Mouse (Mus musculus): ENCODE measurements around the gene Smc1a. TPM values are rescaled to one million over a fixed set of nuclear protein-coding genes. Genes with fewer than 3 reads are reported as not detected.
A peak's percentile ranks its signal among the peaks of the same experiment; 100 is the strongest.

The Smc1a gene
- polyA plus RNA-seq, 1 experiment, result 49.5 TPM

- H3K4me1 ChIP-seq (replicated peaks; ENCODE audit: control insufficient read depth, insufficient read depth, low read length), result no peaks in the 10 kb centered on the region
- H3K27ac ChIP-seq (ENCODE audit: control insufficient read depth, insufficient read depth, low read length), result no peak overlapping the region
- H3K36me3 ChIP-seq (ENCODE audit: control insufficient read depth, insufficient read depth, low read length), result no peaks in the 10 kb centered on the region
- no peak for DNase-seq
- 72% methylated on average over 1 of the region's 1 CpGs for WGBS
- TF ChIP-seq POLR2A (IDR thresholded peaks at IDR 0.05; ENCODE audit: control insufficient read depth, extremely low read depth, insufficient read depth, low read length, poor library complexity), result no peak
- H3K27me3 ChIP-seq (ENCODE audit: control insufficient read depth, insufficient read depth, low read length), result no peaks in the 10 kb centered on the region
- H3K4me3 ChIP-seq (ENCODE audit: control insufficient read depth, insufficient read depth, low read length), result no peak overlapping the region
Observed at GRCm38 (mm10) chrX:152007863-152008262, 8.4 kb upstream of the Smc1a start.

GRCm38 (mm10) chrX:152015752-152016150, 477 bp upstream of the Smc1a start:
- H3K4me1 ChIP-seq (replicated peaks; ENCODE audit: control insufficient read depth, insufficient read depth, low read length), result peaks cover 5% of the 10 kb centered on the region
- WGBS, result 2% methylated on average over 11 of the region's 11 CpGs
- no peak for DNase-seq
- H3K27me3 ChIP-seq (ENCODE audit: control insufficient read depth, insufficient read depth, low read length), result no peaks in the 10 kb centered on the region
- H3K4me3 ChIP-seq (ENCODE audit: control insufficient read depth, insufficient read depth, low read length), result peak overlapping the region; percentile 94
- no peak for TF ChIP-seq POLR2A (IDR thresholded peaks at IDR 0.05; ENCODE audit: control insufficient read depth, extremely low read depth, insufficient read depth, low read length, poor library complexity)
- TF ChIP-seq CTCF (IDR thresholded peaks at IDR 0.05; ENCODE audit: borderline replicate concordance, control insufficient read depth, extremely low read depth, insufficient read depth, low read length, poor library complexity), result no peak
- H3K27ac ChIP-seq (ENCODE audit: control insufficient read depth, insufficient read depth, low read length), result peak overlapping the region; percentile 84
- no peaks in the 10 kb centered on the region for H3K36me3 ChIP-seq (ENCODE audit: control insufficient read depth, insufficient read depth, low read length)

GRCm38 (mm10) chrX:152017186-152017585, 958 bp downstream of the Smc1a start:
- DNase-seq, result no peak
- Histone ChIP-seq H3K36me3 (ENCODE audit: control insufficient read depth, insufficient read depth, low read length) (no peaks in the 10 kb centered on the region), H3K4me1 (replicated peaks; ENCODE audit: control insufficient read depth, insufficient read depth, low read length) (peaks cover 5% of the 10 kb centered on the region), H3K27ac (ENCODE audit: control insufficient read depth, insufficient read depth, low read length) (peak overlapping the region; percentile 21; the same call in 1 of the 2 replicates), H3K4me3 (ENCODE audit: control insufficient read depth, insufficient read depth, low read length) (peak overlapping the region; percentile 94), H3K27me3 (ENCODE audit: control insufficient read depth, insufficient read depth, low read length) (no peaks in the 10 kb centered on the region)
- no peak for TF ChIP-seq CTCF (IDR thresholded peaks at IDR 0.05; ENCODE audit: borderline replicate concordance, control insufficient read depth, extremely low read depth, insufficient read depth, low read length, poor library complexity)
- no peak for TF ChIP-seq POLR2A (IDR thresholded peaks at IDR 0.05; ENCODE audit: control insufficient read depth, extremely low read depth, insufficient read depth, low read length, poor library complexity)
- WGBS, result 2% methylated on average over 14 of the region's 14 CpGs

- DNase-seq, result no peak
- TF ChIP-seq CTCF (IDR thresholded peaks at IDR 0.05; ENCODE audit: borderline replicate concordance, control insufficient read depth, extremely low read depth, insufficient read depth, low read length, poor library complexity), result no peak
- WGBS, result 12% methylated on average over 2 of the region's 2 CpGs
Observed at GRCm38 (mm10) chrX:152019294-152019693, 3.1 kb downstream of the Smc1a start.

GRCm38 (mm10) chrX:152039865-152040264, 23.6 kb downstream of the Smc1a start:
- TF ChIP-seq CTCF (IDR thresholded peaks at IDR 0.05; ENCODE audit: borderline replicate concordance, control insufficient read depth, extremely low read depth, insufficient read depth, low read length, poor library complexity) (no peak), POLR2A (IDR thresholded peaks at IDR 0.05; ENCODE audit: control insufficient read depth, extremely low read depth, insufficient read depth, low read length, poor library complexity) (no peak)
- no peak overlapping the region for H3K4me3 ChIP-seq (ENCODE audit: control insufficient read depth, insufficient read depth, low read length)
- no peak overlapping the region for H3K27ac ChIP-seq (ENCODE audit: control insufficient read depth, insufficient read depth, low read length)
- DNase-seq, result no peak
- no peaks in the 10 kb centered on the region for H3K4me1 ChIP-seq (replicated peaks; ENCODE audit: control insufficient read depth, insufficient read depth, low read length)
- peaks cover 33% of the 10 kb centered on the region for H3K36me3 ChIP-seq (ENCODE audit: control insufficient read depth, insufficient read depth, low read length)
- no peaks in the 10 kb centered on the region for H3K27me3 ChIP-seq (ENCODE audit: control insufficient read depth, insufficient read depth, low read length)

More at GRCm38 (mm10) chrX:152019294-152019693, 3.1 kb downstream of the Smc1a start:
- Histone ChIP-seq H3K4me3 (ENCODE audit: control insufficient read depth, insufficient read depth, low read length) (no peak overlapping the region), H3K4me1 (replicated peaks; ENCODE audit: control insufficient read depth, insufficient read depth, low read length) (peaks cover 5% of the 10 kb centered on the region), H3K27ac (ENCODE audit: control insufficient read depth, insufficient read depth, low read length) (no peak overlapping the region), H3K27me3 (ENCODE audit: control insufficient read depth, insufficient read depth, low read length) (no peaks in the 10 kb centered on the region), H3K36me3 (ENCODE audit: control insufficient read depth, insufficient read depth, low read length) (no peaks in the 10 kb centered on the region)

- TF ChIP-seq POLR2A (IDR thresholded peaks at IDR 0.05; ENCODE audit: control insufficient read depth, extremely low read depth, insufficient read depth, low read length, poor library complexity) (no peak), CTCF (IDR thresholded peaks at IDR 0.05; ENCODE audit: borderline replicate concordance, control insufficient read depth, extremely low read depth, insufficient read depth, low read length, poor library complexity) (no peak)
- no peak overlapping the region for H3K27ac ChIP-seq (ENCODE audit: control insufficient read depth, insufficient read depth, low read length)
- no peaks in the 10 kb centered on the region for H3K27me3 ChIP-seq (ENCODE audit: control insufficient read depth, insufficient read depth, low read length)
- no peak overlapping the region for H3K4me3 ChIP-seq (ENCODE audit: control insufficient read depth, insufficient read depth, low read length)
- peaks cover 28% of the 10 kb centered on the region for H3K36me3 ChIP-seq (ENCODE audit: control insufficient read depth, insufficient read depth, low read length)
- no peaks in the 10 kb centered on the region for H3K4me1 ChIP-seq (replicated peaks; ENCODE audit: control insufficient read depth, insufficient read depth, low read length)
- no peak for DNase-seq
Observed at GRCm38 (mm10) chrX:152047230-152047629, 31.0 kb downstream of the Smc1a start.

GRCm38 (mm10) chrX:152052546-152052945, 36.3 kb downstream of the Smc1a start:
- no peak for DNase-seq
- Histone ChIP-seq H3K27ac (ENCODE audit: control insufficient read depth, insufficient read depth, low read length) (no peak overlapping the region), H3K27me3 (ENCODE audit: control insufficient read depth, insufficient read depth, low read length) (no peaks in the 10 kb centered on the region), H3K4me1 (replicated peaks; ENCODE audit: control insufficient read depth, insufficient read depth, low read length) (no peaks in the 10 kb centered on the region), H3K4me3 (ENCODE audit: control insufficient read depth, insufficient read depth, low read length) (no peak overlapping the region), H3K36me3 (ENCODE audit: control insufficient read depth, insufficient read depth, low read length) (peaks cover 17% of the 10 kb centered on the region)
- 81% methylated on average over 3 of the region's 3 CpGs for WGBS
- no peak for TF ChIP-seq CTCF (IDR thresholded peaks at IDR 0.05; ENCODE audit: borderline replicate concordance, control insufficient read depth, extremely low read depth, insufficient read depth, low read length, poor library complexity)
- TF ChIP-seq POLR2A (IDR thresholded peaks at IDR 0.05; ENCODE audit: control insufficient read depth, extremely low read depth, insufficient read depth, low read length, poor library complexity), result no peak

Data from thymus, adult 2 months (tissue).